Mouse (Mus musculus): ENCODE measurements around the gene Cox19. TPM values are rescaled to one million over a fixed set of nuclear protein-coding genes. Genes with fewer than 3 reads are reported as not detected.
A peak's percentile ranks its signal among the peaks of the same experiment; 100 is the strongest.

Gene Cox19
- total RNA-seq, 4 experiments from 2014 or later: 96.9 to 114 (median 106) TPM

DNA sequence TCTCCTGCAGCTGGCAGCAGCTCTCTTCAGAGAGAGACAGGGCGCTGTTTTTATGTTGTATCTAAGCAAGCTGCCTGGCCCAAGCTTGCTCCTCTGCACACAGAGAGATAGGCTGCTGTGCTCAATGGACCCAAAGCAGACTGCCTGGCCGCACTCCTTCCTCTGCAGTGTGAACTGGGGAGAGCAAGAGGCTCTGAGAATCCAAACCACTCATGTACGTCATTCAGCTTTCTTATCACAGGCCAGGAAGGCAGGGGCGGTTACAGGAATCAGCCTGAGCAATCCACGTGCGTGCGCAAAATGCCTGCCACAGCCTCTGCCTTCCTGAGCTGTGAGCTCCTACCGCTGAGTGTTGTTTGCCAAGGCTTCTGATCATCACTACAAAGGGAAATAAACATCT is 31.5 kb upstream of the Cox19 start:
- DNase-seq (ENCODE audit: low spot score): peak; percentile 87

DNA sequence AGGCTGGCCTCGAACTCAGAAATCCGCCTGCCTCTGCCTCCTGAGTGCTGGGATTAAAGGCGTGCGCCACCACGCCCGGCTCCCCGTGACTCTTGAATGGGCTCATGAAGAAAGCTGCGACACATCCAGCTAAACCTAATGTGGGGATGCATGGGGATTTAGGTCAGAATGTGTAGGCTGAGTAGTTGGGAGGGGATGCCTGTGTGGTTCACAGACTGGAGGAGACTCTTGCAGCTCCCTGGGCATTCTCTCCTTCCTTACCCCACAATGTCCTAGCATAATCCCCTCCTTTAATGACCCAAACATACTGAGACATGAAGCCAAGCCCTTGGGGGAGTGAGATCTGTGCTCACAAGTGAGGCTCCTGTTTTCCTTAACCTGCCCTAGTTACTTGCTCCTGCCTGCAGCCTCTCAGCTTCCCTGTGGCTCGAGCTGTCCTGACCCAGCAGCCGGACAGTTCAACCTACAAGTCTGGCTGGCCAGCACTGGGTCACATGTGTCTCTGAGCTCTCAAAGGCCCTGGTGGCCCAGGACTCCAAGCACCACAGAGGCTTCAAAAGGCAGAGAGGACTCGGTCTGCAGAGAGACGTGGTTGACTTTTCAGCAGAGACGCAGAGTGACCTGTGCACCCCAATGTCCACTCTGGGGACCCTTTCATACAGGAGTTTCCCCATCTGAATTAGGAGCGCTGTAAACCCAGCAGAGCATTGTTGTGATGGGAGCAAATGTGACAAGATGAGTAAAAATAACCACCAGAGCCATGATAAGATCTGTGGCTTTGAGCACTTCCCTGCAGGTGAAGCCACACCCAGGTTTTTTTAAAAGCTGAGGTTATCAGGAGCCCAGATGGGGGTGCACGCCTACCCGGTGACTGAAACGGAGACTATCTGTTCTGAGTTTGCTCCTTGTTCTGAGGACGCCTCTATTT is 30.6 kb upstream of the Cox19 start:
- DNase-seq (ENCODE audit: low spot score): peak; percentile 64

GRCm38 (mm10) chr5:139380385-139381248 is 29.4 kb upstream of the Cox19 start:
- peak; percentile 97 for DNase-seq (ENCODE audit: low spot score)

- DNase-seq (ENCODE audit: low spot score): no peak
Measured at GRCm38 (mm10) chr5:139379771-139380384, 28.7 kb upstream of the Cox19 start.

- DNase-seq (ENCODE audit: low spot score): peak; percentile 85
Measured at GRCm38 (mm10) chr5:139378986-139379629, 27.9 kb upstream of the Cox19 start.

DNA sequence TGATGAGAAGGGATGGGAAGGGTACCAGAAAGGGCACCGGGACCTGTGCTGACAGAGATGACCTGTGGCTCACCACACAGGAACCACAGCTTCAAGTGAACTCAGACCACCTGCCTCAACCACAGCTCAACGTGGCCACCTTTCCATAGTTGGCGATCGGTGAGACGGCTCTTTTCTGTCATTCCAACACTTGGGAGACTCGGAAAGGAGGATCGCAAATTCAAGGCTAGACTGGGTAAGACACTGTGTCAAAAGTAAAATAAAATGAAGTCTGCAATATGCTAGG is 27.0 kb upstream of the Cox19 start:
- DNase-seq (ENCODE audit: low spot score): no peak

- DNase-seq (ENCODE audit: low spot score): peak; percentile 74
Measured at GRCm38 (mm10) chr5:139377468-139378270, 26.5 kb upstream of the Cox19 start, which contains the start of gene Gpr146. Gene Gpr146, plus strand, starts transcription at chr5:139377697.

GRCm38 (mm10) chr5:139374841-139375240 is 23.6 kb upstream of the Cox19 start:
- DNase-seq (ENCODE audit: low spot score): no peak

- no peak for DNase-seq (ENCODE audit: low spot score)
Measured at GRCm38 (mm10) chr5:139373889-139374444, 22.7 kb upstream of the Cox19 start.

GRCm38 (mm10) chr5:139373126-139373525 is 21.9 kb upstream of the Cox19 start:
- no peak for DNase-seq (ENCODE audit: low spot score)

- DNase-seq (ENCODE audit: low spot score): peak; percentile 93
Measured at GRCm38 (mm10) chr5:139371631-139372401, 20.6 kb upstream of the Cox19 start.

GRCm38 (mm10) chr5:139371118-139371517 is 19.9 kb upstream of the Cox19 start:
- DNase-seq (ENCODE audit: low spot score): no peak

DNA sequence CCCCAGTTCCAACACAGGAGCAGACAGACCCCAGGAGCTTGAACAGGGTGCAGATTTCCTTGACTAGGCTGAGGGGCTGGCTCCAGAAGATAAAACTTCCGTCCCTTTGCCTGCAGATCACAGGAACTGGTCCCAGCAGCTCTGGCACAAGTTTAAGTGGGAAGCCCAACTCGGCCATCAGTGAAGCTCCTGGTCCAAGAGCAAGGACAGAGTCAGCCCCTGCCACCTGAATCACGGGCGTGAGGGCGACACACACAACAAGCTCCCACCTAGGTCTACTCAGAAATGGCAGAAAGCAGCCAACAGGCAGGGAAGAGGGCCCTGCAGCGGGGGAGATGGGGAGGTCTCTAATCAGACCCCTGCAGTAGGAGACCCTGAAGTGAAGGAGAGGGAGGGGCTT is 19.1 kb upstream of the Cox19 start:
- DNase-seq (ENCODE audit: low spot score): no peak

DNA sequence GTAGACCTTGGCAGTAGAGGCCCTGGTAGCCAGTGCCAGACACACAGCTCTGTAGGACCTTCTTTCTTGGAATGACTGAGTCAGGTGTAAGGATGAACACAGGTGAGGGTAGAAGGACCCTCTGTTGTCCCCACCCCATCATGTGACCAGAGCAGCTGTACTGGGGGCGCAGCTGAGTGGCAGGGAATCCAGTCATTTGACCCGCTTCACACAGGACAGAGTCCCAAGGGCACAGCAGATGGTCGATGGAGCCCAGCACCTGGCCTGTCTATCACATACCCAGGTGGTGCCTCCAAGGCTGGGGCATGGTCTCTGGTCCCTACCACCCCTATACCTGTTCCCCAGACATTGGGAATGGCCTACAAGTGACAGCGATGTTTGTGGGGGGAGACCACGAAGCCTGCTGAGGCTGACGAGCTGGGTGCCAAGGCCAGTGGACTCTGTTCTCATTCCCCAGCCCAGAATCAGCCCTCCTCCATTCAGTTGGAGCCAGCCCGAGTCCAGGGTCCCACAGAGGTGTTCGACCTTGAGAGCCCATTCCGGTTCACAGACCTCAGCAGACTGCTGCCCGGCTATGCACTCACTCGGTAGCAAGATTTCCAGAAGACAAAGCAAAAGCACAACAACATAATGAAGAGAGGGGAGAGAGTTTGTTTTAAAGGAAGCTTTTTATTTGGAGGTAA is 17.6 kb upstream of the Cox19 start:
- DNase-seq (ENCODE audit: low spot score): no peak

DNA sequence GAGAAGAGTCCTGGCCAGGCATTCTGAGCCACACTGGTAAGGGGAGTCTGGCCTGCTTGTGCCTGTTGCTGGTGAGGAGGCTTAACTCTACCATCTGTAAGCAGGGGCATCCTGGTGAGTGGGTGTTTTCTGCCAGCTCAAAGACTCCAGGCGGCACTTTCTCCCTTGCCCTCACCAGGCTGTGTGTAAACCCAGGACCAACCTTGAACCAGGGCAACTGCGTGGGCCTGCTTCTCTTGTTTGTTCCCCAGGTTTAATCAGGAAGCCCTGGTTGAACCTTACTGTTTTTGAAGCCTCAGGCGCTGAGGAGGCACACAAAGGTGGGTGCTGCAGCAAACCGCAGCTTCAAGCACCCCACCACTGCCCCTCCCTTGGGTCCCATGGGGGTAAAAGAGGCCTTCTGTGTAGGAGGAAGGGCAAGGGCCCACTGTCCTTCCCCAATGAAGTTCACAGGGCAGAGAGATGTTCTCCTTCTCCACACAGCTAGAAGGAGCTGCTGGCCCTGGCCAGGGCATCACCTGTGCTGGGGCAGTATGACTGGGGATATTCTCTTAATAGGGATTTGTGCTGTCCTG is 16.8 kb upstream of the Cox19 start:
- no peak for DNase-seq (ENCODE audit: low spot score)

DNA sequence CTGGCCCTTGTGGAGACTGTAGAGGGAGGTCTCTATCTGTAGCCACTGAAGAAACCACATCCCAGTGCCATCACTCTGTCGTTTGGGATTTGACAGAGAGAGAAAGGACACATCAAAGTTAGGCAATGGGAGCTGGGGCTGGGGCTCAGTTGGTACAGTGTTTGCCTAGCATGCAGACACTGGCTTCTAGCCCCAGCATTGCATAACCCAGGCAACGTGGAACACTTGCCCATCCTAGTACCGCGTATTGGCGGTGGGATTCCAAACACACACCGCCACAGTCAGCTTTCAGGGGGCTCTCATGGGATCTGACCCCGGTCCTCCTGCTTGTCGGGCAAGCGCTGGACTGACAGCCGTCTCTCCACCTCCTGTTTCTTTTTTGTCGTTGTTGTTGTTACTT is 15.3 kb upstream of the Cox19 start:
- no peak for DNase-seq (ENCODE audit: low spot score)

GRCm38 (mm10) chr5:139365827-139366226 is 14.6 kb upstream of the Cox19 start:
- no peak for DNase-seq (ENCODE audit: low spot score)

GRCm38 (mm10) chr5:139364911-139365571 is 13.8 kb upstream of the Cox19 start:
- DNase-seq (ENCODE audit: low spot score): no peak
